In genomic region chr11:5390969-5391831, GRCm38 (mm10) we compare ENCODE assay signal across 13 mouse cellular contexts. TPM values are rescaled to one million over a fixed set of nuclear protein-coding genes. Genes with fewer than 3 reads are reported as not detected.
DNase-seq lines count a peak whose midpoint lies in the region; ATAC-seq and TF ChIP-seq lines count a peak whose summit lies in the region.
"Had no signal": no experiment of that assay in that cellular context is flagged by ENCODE, and none has a peak within 500 bp of the region (broad histone marks: within the 10 kb centered on the region; RNA-seq: fewer than 3 reads in every experiment).

No protein-coding gene starts in this region.

- 0 out of 2 replicates have a peak overlapping the region, but pooled peaks have one; percentile 28 for H3K4me2 ChIP-seq in forebrain, embryonic 11.5 days (ENCODE audit: low read depth, low read length, severe bottlenecking)
- H3K4me2 ChIP-seq in hindbrain, embryonic 15.5 days = peak overlapping the region; percentile 6; the same call in 1 of the 2 replicates
- no peak overlapping the region for H3K4me2 ChIP-seq in neural tube, embryonic 11.5 days (ENCODE audit: low read depth)
- H3K4me2 ChIP-seq in kidney, embryonic 15.5 days = no peak overlapping the region

- peaks cover 10% of the 10 kb centered on the region; the same call in 1 of the 2 replicates for H3K4me1 ChIP-seq in forebrain, embryonic 11.5 days (replicated peaks; ENCODE audit: control insufficient read depth, insufficient read depth, low read length)
- peaks cover 13% of the 10 kb centered on the region for H3K4me1 ChIP-seq in hindbrain, embryonic 15.5 days (replicated peaks)
- H3K4me1 ChIP-seq in neural tube, embryonic 11.5 days (ENCODE audit: control insufficient read depth, insufficient read depth, low read length) = peaks cover 7% of the 10 kb centered on the region; the same call in 1 of the 2 replicates
- peaks cover 19% of the 10 kb centered on the region for H3K4me1 ChIP-seq in kidney, embryonic 15.5 days

- no peaks in the 10 kb centered on the region for H3K9me3 ChIP-seq in forebrain, embryonic 11.5 days (ENCODE audit: control insufficient read depth, low read length)
- H3K9me3 ChIP-seq in hindbrain, embryonic 15.5 days = no peaks in the 10 kb centered on the region
- H3K9me3 ChIP-seq in neural tube, embryonic 11.5 days (ENCODE audit: control insufficient read depth, low read length) = no peaks in the 10 kb centered on the region
- H3K9me3 ChIP-seq in kidney, embryonic 15.5 days (replicated peaks) = no peaks in the 10 kb centered on the region
- H3K9me3 ChIP-seq: embryonic facial prominence, embryonic 10.5 days had no signal

- peak overlapping the region; percentile 8; the same call in 1 of the 2 replicates for H3K27ac ChIP-seq in layer of hippocampus, adult 2 months
- peak overlapping the region; percentile 71 for H3K27ac ChIP-seq in forebrain, embryonic 11.5 days (ENCODE audit: low read depth, low read length)
- H3K27ac ChIP-seq in hindbrain, embryonic 15.5 days (replicated peaks) = peak overlapping the region; percentile 65
- peak overlapping the region; percentile 17; the same call in 1 of the 2 replicates for H3K27ac ChIP-seq in neural tube, embryonic 11.5 days (ENCODE audit: low read depth, low read length)
- no peak overlapping the region; the same call in 1 of the 2 replicates for H3K27ac ChIP-seq in kidney, embryonic 15.5 days
- H3K27ac ChIP-seq: embryonic facial prominence, embryonic 10.5 days had no signal

- TF ChIP-seq CTCF in layer of hippocampus, adult 2 months (conservative IDR thresholded peaks at IDR 0.05) = no peak

- no peaks in the 10 kb centered on the region for H3K36me3 ChIP-seq in forebrain, embryonic 11.5 days (ENCODE audit: control insufficient read depth, insufficient read depth, low read length)
- no peaks in the 10 kb centered on the region for H3K36me3 ChIP-seq in hindbrain, embryonic 15.5 days
- no peaks in the 10 kb centered on the region for H3K36me3 ChIP-seq in neural tube, embryonic 11.5 days (ENCODE audit: control insufficient read depth, insufficient read depth, low read length)
- H3K36me3 ChIP-seq in kidney, embryonic 15.5 days = no peaks in the 10 kb centered on the region
- H3K36me3 ChIP-seq: embryonic facial prominence, embryonic 10.5 days had no signal

- no peak for DNase-seq in layer of hippocampus, adult 2 months (ENCODE audit: low spot score in 2 of 2)
- no peak for DNase-seq in layer of hippocampus, adult 9-11 months
- peak; percentile 71 for DNase-seq in forebrain, embryonic 11.5 days (ENCODE audit: low spot score)
- peak; percentile 52 for DNase-seq in neural tube, embryonic 11.5 days (ENCODE audit: low spot score)
- no peak for DNase-seq in kidney, postnatal 14 days
- DNase-seq in adrenal gland, adult 8-10 months = no peak
- DNase-seq: cerebellum, adult 18-20 months; heart, postnatal 4 days; kidney, postnatal 25 days; lung, adult 2 months had no signal

- no peak overlapping the region for H3K9ac ChIP-seq in forebrain, embryonic 11.5 days (ENCODE audit: low read length)
- H3K9ac ChIP-seq in hindbrain, embryonic 15.5 days = no peak overlapping the region
- H3K9ac ChIP-seq in neural tube, embryonic 11.5 days (ENCODE audit: low read length) = no peak overlapping the region
- no peak overlapping the region for H3K9ac ChIP-seq in kidney, embryonic 15.5 days

- H3K27me3 ChIP-seq in forebrain, embryonic 11.5 days (ENCODE audit: control insufficient read depth, insufficient read depth, low read length) = no peaks in the 10 kb centered on the region
- no peaks in the 10 kb centered on the region for H3K27me3 ChIP-seq in hindbrain, embryonic 15.5 days
- H3K27me3 ChIP-seq in neural tube, embryonic 11.5 days (ENCODE audit: control insufficient read depth, insufficient read depth, low read length) = no peaks in the 10 kb centered on the region
- H3K27me3 ChIP-seq in kidney, embryonic 15.5 days = no peaks in the 10 kb centered on the region

- peak; percentile 92 for ATAC-seq in forebrain, embryonic 11.5 days (replicated peaks; ENCODE audit: low FRiP score)
- ATAC-seq in hindbrain, embryonic 15.5 days (ENCODE audit: low FRiP score, low read depth) = no peak
- ATAC-seq in neural tube, embryonic 11.5 days (ENCODE audit: insufficient read depth, low FRiP score, low TSS enrichment) = peak; percentile 75
- no peak for ATAC-seq in kidney, embryonic 15.5 days (replicated peaks; ENCODE audit: low FRiP score)

- H3K4me3 ChIP-seq in layer of hippocampus, adult 2 months = no peak overlapping the region
- no peak overlapping the region for H3K4me3 ChIP-seq in forebrain, embryonic 11.5 days (ENCODE audit: low read depth, low read length)
- H3K4me3 ChIP-seq in hindbrain, embryonic 15.5 days = no peak overlapping the region
- no peak overlapping the region for H3K4me3 ChIP-seq in neural tube, embryonic 11.5 days (ENCODE audit: low read depth, low read length)
- no peak overlapping the region for H3K4me3 ChIP-seq in kidney, embryonic 15.5 days (replicated peaks)
- H3K4me3 ChIP-seq: embryonic facial prominence, embryonic 10.5 days had no signal

- 4% methylated on average over 4 of the region's 4 CpGs for WGBS in forebrain, embryonic 11.5 days
- 6% methylated on average over 4 of the region's 4 CpGs for WGBS in hindbrain, embryonic 15.5 days
- WGBS in neural tube, embryonic 11.5 days = 17% methylated on average over 4 of the region's 4 CpGs
- WGBS in kidney, embryonic 15.5 days = 20% methylated on average over 4 of the region's 4 CpGs

RNA-seq across cellular contexts. Expression of gene Znrf3, which starts 53.4 kb away (rescaled TPM):
- total RNA-seq in layer of hippocampus, adult 2 months (2021) = 10 to 100 TPM; 20.2 to 24.1 TPM
- polyA plus RNA-seq in forebrain, embryonic 11.5 days (2014; fragmentation: Nextera tagmentation; extraction: Ambion mirVana) = 11.7 and 12.9 TPM in 2 replicates
- polyA plus RNA-seq in hindbrain, embryonic 15.5 days (2015; fragmentation: Nextera tagmentation; extraction: Ambion mirVana) = 7.0 and 8.0 TPM in 2 replicates
- polyA plus RNA-seq in neural tube, embryonic 11.5 days (2014; fragmentation: Nextera tagmentation; extraction: Ambion mirVana) = 9.4 TPM in 2 replicates
- total RNA-seq in adrenal gland, adult 8-10 months (2022) = 10 to 100 TPM; 26.1 to 41.3 (median 36.4) TPM
- 17.5 and 18.2 TPM in 2 replicates for polyA plus RNA-seq in kidney, embryonic 15.5 days (2015; fragmentation: Nextera tagmentation; extraction: Ambion mirVana)

Comparison
In these comparisons a context has a peak if more than half of its experiments do, and no peak if none do; other contexts are left out.
1. DNase-seq: peak in forebrain, embryonic 11.5 days (single experiment) and neural tube, embryonic 11.5 days (single experiment); none in layer of hippocampus, adult 2 months (0 of 2), layer of hippocampus, adult 9-11 months (single experiment), kidney, postnatal 14 days (single experiment) and adrenal gland, adult 8-10 months (single experiment).
2. ATAC-seq: peak in forebrain, embryonic 11.5 days (single experiment) and neural tube, embryonic 11.5 days (single experiment); none in hindbrain, embryonic 15.5 days (single experiment) and kidney, embryonic 15.5 days (single experiment).
3. H3K4me2 ChIP-seq: peak in forebrain, embryonic 11.5 days (single experiment) and hindbrain, embryonic 15.5 days (single experiment); none in neural tube, embryonic 11.5 days (single experiment) and kidney, embryonic 15.5 days (single experiment).